Mouse (Mus musculus) hematopoietic stem cell, adult 5-6 weeks (primary cell): Measurements from ENCODE around the gene Cdc26. TPM values are rescaled to one million over a fixed set of nuclear protein-coding genes. Genes with fewer than 3 reads are reported as not detected.

Source experiments
- ATAC-seq, 2 experiments: fragments of 125-278 bp in 1 of 2; replicated peaks in 1 of 2; 2 replicates each; pipeline ENCODE4 v1.8.0; 2016 to 2017; ENCODE audit warnings: inconsistent platforms in 2 of 2, mild to moderate bottlenecking in 2 of 2, moderate number of reproducible peaks in 2 of 2, low read depth in 1 of 2, moderate TSS enrichment in 1 of 2; ENCODE audit not compliant: low FRiP score in 2 of 2, poor library complexity in 2 of 2, severe bottlenecking in 2 of 2, insufficient read depth in 1 of 2, low TSS enrichment in 1 of 2
- total RNA-seq: library from RNA; stranded (forward); fragments of 172-1452, 232-1000 nt; gene quantifications from 2 replicates; pipeline ENCODE4 v1.2.3, GENCODE M21; 2017

Cdc26 gene
- total RNA-seq = 106 and 205 TPM in 2 replicates

GRCm38 (mm10) chr4:62408601-62409282 is at the start of gene Cdc26, which contains the start of gene Prpf4:
Gene Cdc26, minus strand, starts transcription at chr4:62408642.
Gene Prpf4, plus strand, starts transcription at chr4:62408797.
- ATAC-seq = peak; percentile 97

GRCm38 (mm10) chr4:62454995-62455394 is 46.6 kb upstream of the Cdc26 start:
- ATAC-seq = peak; percentile 67 to 75

- ATAC-seq = no peak
Observed at GRCm38 (mm10) chr4:62440986-62441385, 32.5 kb upstream of the Cdc26 start.

- no peak for ATAC-seq
Observed at GRCm38 (mm10) chr4:62440544-62440943, 32.1 kb upstream of the Cdc26 start.

- ATAC-seq = no peak
Observed at GRCm38 (mm10) chr4:62439793-62440192, 31.4 kb upstream of the Cdc26 start.

- ATAC-seq = no peak
Observed at GRCm38 (mm10) chr4:62437871-62438270, 29.4 kb upstream of the Cdc26 start.

- ATAC-seq = no peak
Observed at GRCm38 (mm10) chr4:62437256-62437778, 28.9 kb upstream of the Cdc26 start.

- ATAC-seq = no peak
Observed at GRCm38 (mm10) chr4:62435081-62435480, 26.6 kb upstream of the Cdc26 start, which contains the start of gene Rnf183. Gene Rnf183, minus strand, starts transcription at chr4:62435252.

- no peak for ATAC-seq
Observed at GRCm38 (mm10) chr4:62433939-62434870, 25.8 kb upstream of the Cdc26 start.

GRCm38 (mm10) chr4:62431522-62431921 is 23.1 kb upstream of the Cdc26 start:
- no peak for ATAC-seq

- no peak for ATAC-seq
Observed at GRCm38 (mm10) chr4:62430678-62431077, 22.2 kb upstream of the Cdc26 start.

- ATAC-seq = no peak
Observed at GRCm38 (mm10) chr4:62429616-62430015, 21.2 kb upstream of the Cdc26 start.

GRCm38 (mm10) chr4:62427978-62428758 is 19.7 kb upstream of the Cdc26 start:
- ATAC-seq = 0 out of 4 replicates have a peak, but pooled peaks of 1 of the 2 experiments have one; percentile 5

- ATAC-seq = no peak
Observed at GRCm38 (mm10) chr4:62425891-62426290, 17.4 kb upstream of the Cdc26 start.

- ATAC-seq = no peak
Observed at GRCm38 (mm10) chr4:62419091-62419490, 10.6 kb upstream of the Cdc26 start.

GRCm38 (mm10) chr4:62418448-62418847 is 10.0 kb upstream of the Cdc26 start:
- ATAC-seq = no peak

GRCm38 (mm10) chr4:62411606-62412005 is 3.2 kb upstream of the Cdc26 start:
- no peak for ATAC-seq
